Mouse (Mus musculus) megakaryocyte progenitor cell, adult 5-6 weeks (primary cell): ENCODE results near the gene Abca4. TPM values are rescaled to one million over a fixed set of nuclear protein-coding genes. Genes with fewer than 3 reads are reported as not detected.
A peak's percentile ranks its signal among the peaks of the same experiment; 100 is the strongest.
"Not testable (repeated sequence)": the region's sequence is repeated elsewhere in the genome, so short reads cannot be mapped to it uniquely, and the experiment has no call there.

ENCODE experiments used
- ATAC-seq: replicated peaks from 2 replicates; pipeline ENCODE4 v1.8.0; 2016; ENCODE audit warnings: mild to moderate bottlenecking, moderate TSS enrichment, inconsistent platforms; ENCODE audit not compliant: poor library complexity
- total RNA-seq, 2 experiments: library from RNA; stranded (forward) in 1 of 2; stranded (reverse) in 1 of 2; fragments of 157-497, 149-512 nt in 1 of 2; fragments of 200-1000 nt in 1 of 2; gene quantifications; 2 replicates each; pipeline versions ENCODE4 v1.2.3 to v1.2.4; 2015 to 2017

Gene Abca4
- total RNA-seq, 2 experiments from 2014 or later = 0.12 to 0.17 TPM

- ATAC-seq = peak; percentile 23; the same call in 1 of the 2 replicates
Observed at GRCm38 (mm10) chr3:122208296-122209225, 164.3 kb downstream of the Abca4 start.

- ATAC-seq = no peak
Observed at GRCm38 (mm10) chr3:122209511-122209910, 165.3 kb downstream of the Abca4 start.

GRCm38 (mm10) chr3:122210434-122210833 lies 166.2 kb downstream of the Abca4 start:
- no peak for ATAC-seq

GRCm38 (mm10) chr3:122210846-122211245 lies 166.6 kb downstream of the Abca4 start:
- ATAC-seq = no peak

GRCm38 (mm10) chr3:122211446-122212125 lies 167.3 kb downstream of the Abca4 start:
- no peak for ATAC-seq

GRCm38 (mm10) chr3:122221240-122222036 lies 177.2 kb downstream of the Abca4 start:
- ATAC-seq = no peak

GRCm38 (mm10) chr3:122226972-122227371 lies 182.7 kb downstream of the Abca4 start:
- ATAC-seq = not testable (repeated sequence)

Other genes starting within 250 kb of the Abca4 start
- 33.2 and 39.9 TPM in 2 replicates for gene Abcd3, start 229.1 kb upstream of the Abca4 start, total RNA-seq (2015)
- gene Abcd3, start 229.1 kb upstream of the Abca4 start, total RNA-seq (2017) = 41.3 and 43.7 TPM in 2 replicates
- 1.1 and 1.4 TPM in 2 replicates for gene Arhgap29, start 91.9 kb upstream of the Abca4 start, total RNA-seq (2015)
- gene Arhgap29, start 91.9 kb upstream of the Abca4 start, total RNA-seq (2017) = 0.29 and 1.5 TPM in 2 replicates
- gene Gclm, start 201.1 kb downstream of the Abca4 start, total RNA-seq (2015) = 171 and 190 TPM in 2 replicates
- gene Gclm, start 201.1 kb downstream of the Abca4 start, total RNA-seq (2017) = 37.9 and 44.2 TPM in 2 replicates
- 148 and 164 TPM in 2 replicates for gene Dnttip2, start 229.9 kb downstream of the Abca4 start, total RNA-seq (2015)
- gene Dnttip2, start 229.9 kb downstream of the Abca4 start, total RNA-seq (2017) = 121 and 132 TPM in 2 replicates
- gene Bcar3, start 249.7 kb downstream of the Abca4 start, total RNA-seq (2015) = 1.0 and 1.6 TPM in 2 replicates
- gene Bcar3, start 249.7 kb downstream of the Abca4 start, total RNA-seq (2017) = 1.6 and 5.0 TPM in 2 replicates